Mouse (Mus musculus) myocyte (in vitro differentiated cells): ENCODE data around the gene Gm9044. TPM values are rescaled to one million over a fixed set of nuclear protein-coding genes. Genes with fewer than 3 reads are reported as not detected.
"Not testable (repeated sequence)": the region's sequence is repeated elsewhere in the genome, so short reads cannot be mapped to it uniquely, and the experiment has no call there.

Experiments
- H3K27me3 ChIP-seq: one replicate; pipeline ENCODE4 v1.6.1; 2011; ENCODE audit not compliant: control insufficient read depth, insufficient read depth, insufficient read length
- H3K36me3 ChIP-seq: one replicate; pipeline ENCODE4 v1.6.1; 2011; ENCODE audit not compliant: control insufficient read depth, insufficient read depth
- H3K4me2 ChIP-seq: one replicate; pipeline ENCODE4 v1.6.1; 2011; ENCODE audit warnings: low read depth, control low read depth
- H3K4me3 ChIP-seq: one replicate; pipeline ENCODE4 v1.5.1; 2011; ENCODE audit warnings: mild to moderate bottlenecking, control low read depth, moderate library complexity
- H3K79me2 ChIP-seq: one replicate; pipeline ENCODE4 v1.6.1; 2011; ENCODE audit not compliant: control insufficient read depth, insufficient read depth
- H3ac ChIP-seq: one replicate; pipeline ENCODE4 v1.6.1; 2011; ENCODE audit not compliant: control insufficient read depth, insufficient read length
- E2F4 ChIP-seq: IDR thresholded peaks from one replicate; pipeline ENCODE4 v1.6.1; 2011; ENCODE audit warnings: mild to moderate bottlenecking, control low read depth, moderate library complexity; ENCODE audit not compliant: insufficient read depth
- MAX ChIP-seq: IDR thresholded peaks from one replicate; pipeline ENCODE4 v1.6.1; 2011; ENCODE audit warnings: low read depth, mild to moderate bottlenecking, control low read depth
- MYOD1 ChIP-seq, 3 experiments: IDR thresholded peaks; one replicate each; pipeline ENCODE4 v1.6.1; 2011; ENCODE audit warnings: control low read depth in 2 of 3, low read depth in 2 of 3, mild to moderate bottlenecking in 2 of 3, moderate library complexity in 1 of 3; ENCODE audit not compliant: insufficient read length in 2 of 3, control insufficient read depth in 1 of 3
- POLR2AphosphoS2 ChIP-seq: IDR thresholded peaks from one replicate; pipeline ENCODE4 v1.6.1; 2011; ENCODE audit warnings: low read depth, control low read depth; ENCODE audit not compliant: insufficient read length
- REST ChIP-seq: IDR thresholded peaks from one replicate; pipeline ENCODE4 v1.6.1; 2011; ENCODE audit warnings: mild to moderate bottlenecking, control low read depth, moderate library complexity; ENCODE audit not compliant: insufficient read depth, insufficient read length
- SRF ChIP-seq: IDR thresholded peaks from one replicate; pipeline ENCODE4 v1.6.1; 2011; ENCODE audit warnings: low read depth; ENCODE audit not compliant: control insufficient read depth, insufficient read length
- TCF12 ChIP-seq: IDR thresholded peaks from one replicate; pipeline ENCODE4 v1.6.1; 2011; ENCODE audit warnings: mild to moderate bottlenecking, control low read depth; ENCODE audit not compliant: poor library complexity, insufficient read depth, severe bottlenecking
- TCF3 ChIP-seq: IDR thresholded peaks from one replicate; pipeline ENCODE4 v1.6.1; 2011; ENCODE audit warnings: low read depth, control low read depth; ENCODE audit not compliant: insufficient read length
- USF1 ChIP-seq: IDR thresholded peaks from one replicate; pipeline ENCODE4 v1.6.1; 2011; ENCODE audit warnings: low read depth, mild to moderate bottlenecking, control low read depth, moderate library complexity
- polyA plus RNA-seq: library from polyadenylated mRNA; unstranded; fragments of >200 nt; fragmentation: generic; extraction: Trizol; gene quantifications from one replicate; pipeline ENCODE4 v1.2.1, GENCODE M21; 2012; ENCODE audit warnings: missing spikeins

Gm9044 gene
- not detected for polyA plus RNA-seq

GRCm38 (mm10) chr10:118332308-118332707 lies at the start of gene Gm9044:
Gm9044 (minus strand) TSS chr10:118332408.
- not testable (repeated sequence) for H3K4me2 ChIP-seq, H3K4me3 ChIP-seq, H3K27me3 ChIP-seq, H3K36me3 ChIP-seq, H3ac ChIP-seq, H3K79me2 ChIP-seq

- H3K27me3 ChIP-seq, result no peaks in the 10 kb centered on the region
- H3K79me2 ChIP-seq, result no peaks in the 10 kb centered on the region
- H3K4me2 ChIP-seq, result peak overlapping the region; percentile 63
- no peak for TF ChIP-seq REST
- TF ChIP-seq POLR2AphosphoS2, result no peak
- TF ChIP-seq MAX, result no peak
- TF ChIP-seq TCF3, result no peak
- TF ChIP-seq SRF, result no peak
- no peak for TF ChIP-seq USF1
- no peak for TF ChIP-seq E2F4
- no peak for TF ChIP-seq TCF12
- no peak overlapping the region for H3K4me3 ChIP-seq
- H3K36me3 ChIP-seq, result no peaks in the 10 kb centered on the region
- H3ac ChIP-seq, result no peak overlapping the region
These were observed 38.2 kb upstream of the Gm9044 start for GRCm38 (mm10) chr10:118370443-118370842.

- no peak overlapping the region for H3K4me3 ChIP-seq
- no peak for TF ChIP-seq MYOD1 (IDR thresholded peaks at IDR 0.05; ENCODE audit: control insufficient read depth in 1 of 3, insufficient read length in 2 of 3, low read depth in 2 of 3)
- TF ChIP-seq USF1, result no peak
- no peak overlapping the region for H3ac ChIP-seq
- H3K79me2 ChIP-seq, result no peaks in the 10 kb centered on the region
- no peak overlapping the region for H3K4me2 ChIP-seq
- no peaks in the 10 kb centered on the region for H3K27me3 ChIP-seq
- no peaks in the 10 kb centered on the region for H3K36me3 ChIP-seq
These were observed 37.3 kb upstream of the Gm9044 start for GRCm38 (mm10) chr10:118369518-118369917.

GRCm38 (mm10) chr10:118354005-118354404 lies 21.8 kb upstream of the Gm9044 start, which contains the start of gene Gm9049:
Gm9049 (minus strand) TSS chr10:118354105.
- not testable (repeated sequence) for H3K27me3 ChIP-seq, H3ac ChIP-seq, H3K4me3 ChIP-seq, H3K4me2 ChIP-seq, H3K36me3 ChIP-seq, H3K79me2 ChIP-seq

GRCm38 (mm10) chr10:118348579-118348978 lies 16.4 kb upstream of the Gm9044 start, which contains the start of gene Gm9048:
Gm9048 (minus strand) TSS chr10:118348679.
- not testable (repeated sequence) for H3K4me3 ChIP-seq, H3ac ChIP-seq, H3K79me2 ChIP-seq, H3K4me2 ChIP-seq, H3K36me3 ChIP-seq, H3K27me3 ChIP-seq

- H3K4me2 ChIP-seq, H3K36me3 ChIP-seq, H3K79me2 ChIP-seq, H3ac ChIP-seq, H3K4me3 ChIP-seq, H3K27me3 ChIP-seq: not testable (repeated sequence)
These were observed 10.9 kb upstream of the Gm9044 start, which contains the start of gene Gm9046 for GRCm38 (mm10) chr10:118343155-118343554. Gm9046 (minus strand) TSS chr10:118343255.

- not testable (repeated sequence) for H3K36me3 ChIP-seq, H3K4me3 ChIP-seq, H3K4me2 ChIP-seq, H3ac ChIP-seq, H3K27me3 ChIP-seq, H3K79me2 ChIP-seq
These were observed 5.5 kb upstream of the Gm9044 start, which contains the start of gene Gm9045 for GRCm38 (mm10) chr10:118337731-118338130. Gm9045 (minus strand) TSS chr10:118337831.

GRCm38 (mm10) chr10:118326869-118327268 lies 5.3 kb downstream of the Gm9044 start, which contains the start of gene Gm9040:
Gm9040 (minus strand) TSS chr10:118326969.
- H3K36me3 ChIP-seq, H3ac ChIP-seq, H3K79me2 ChIP-seq, H3K4me3 ChIP-seq, H3K27me3 ChIP-seq, H3K4me2 ChIP-seq: not testable (repeated sequence)
